Mouse (Mus musculus): Measurements from ENCODE around the gene Ccdc155. TPM values are rescaled to one million over a fixed set of nuclear protein-coding genes. Genes with fewer than 3 reads are reported as not detected.
"Not testable (repeated sequence)": the region's sequence is repeated elsewhere in the genome, so short reads cannot be mapped to it uniquely, and the experiment has no call there.

Ccdc155 gene
- polyA plus RNA-seq, 1 experiment from 2014 or later, result 0.90 TPM

- peak; percentile 96 for ATAC-seq (replicated peaks; ENCODE audit: low FRiP score)
- H3K36me3 ChIP-seq (ENCODE audit: control insufficient read depth, insufficient read depth, low read length), result no peaks in the 10 kb centered on the region
- H3K4me2 ChIP-seq (ENCODE audit: low read depth, low read length, severe bottlenecking), result peak within 1 kb of the TSS; percentile 87
- WGBS, result 6% methylated on average over 68 of the region's 69 CpGs
- peaks cover 4% of the 10 kb centered on the region; the same call in 1 of the 2 replicates for H3K4me1 ChIP-seq (replicated peaks; ENCODE audit: control insufficient read depth, insufficient read depth, low read length)
- peak within 1 kb of the TSS; percentile 81 for H3K9ac ChIP-seq (ENCODE audit: low read length)
- peak; percentile 99 for DNase-seq (ENCODE audit: low spot score)
- H3K9me3 ChIP-seq (ENCODE audit: control insufficient read depth, low read length), result no peaks in the 10 kb centered on the region
- H3K27ac ChIP-seq (ENCODE audit: low read depth, low read length), result peak within 1 kb of the TSS; percentile 75
- H3K4me3 ChIP-seq (ENCODE audit: low read depth, low read length), result peak within 1 kb of the TSS; percentile 58
- no peaks in the 10 kb centered on the region for H3K27me3 ChIP-seq (ENCODE audit: control insufficient read depth, insufficient read depth, low read length)
Observed at GRCm38 (mm10) chr7:45154096-45154992, 50.3 kb downstream of the Ccdc155 start, which contains the start of the genes Pih1d1 and Aldh16a1. TSS of gene Pih1d1 (plus strand) at chr7:45154303. TSS of gene Aldh16a1 (minus strand) at chr7:45154584.

- peak overlapping the region; percentile 58 for H3K4me3 ChIP-seq (ENCODE audit: low read depth, low read length)
- no peaks in the 10 kb centered on the region for H3K9me3 ChIP-seq (ENCODE audit: control insufficient read depth, low read length)
- H3K9ac ChIP-seq (ENCODE audit: low read length), result peak overlapping the region; percentile 81
- no peaks in the 10 kb centered on the region for H3K27me3 ChIP-seq (ENCODE audit: control insufficient read depth, insufficient read depth, low read length)
- DNase-seq (ENCODE audit: low spot score) (no peak), ATAC-seq (replicated peaks; ENCODE audit: low FRiP score) (no peak)
- WGBS, result 4% methylated on average over 5 of the region's 5 CpGs
- H3K27ac ChIP-seq (ENCODE audit: low read depth, low read length), result peak overlapping the region; percentile 75; the same call in 1 of the 2 replicates
- H3K4me2 ChIP-seq (ENCODE audit: low read depth, low read length, severe bottlenecking), result peak overlapping the region; percentile 87
- H3K36me3 ChIP-seq (ENCODE audit: control insufficient read depth, insufficient read depth, low read length), result no peaks in the 10 kb centered on the region
- H3K4me1 ChIP-seq (replicated peaks; ENCODE audit: control insufficient read depth, insufficient read depth, low read length), result peaks cover 4% of the 10 kb centered on the region; the same call in 1 of the 2 replicates
Observed at GRCm38 (mm10) chr7:45153586-45153985, 51.1 kb downstream of the Ccdc155 start.

GRCm38 (mm10) chr7:45153052-45153451 lies 51.6 kb downstream of the Ccdc155 start:
- not testable (repeated sequence) for H3K36me3 ChIP-seq (ENCODE audit: control insufficient read depth, insufficient read depth, low read length); H3K27ac ChIP-seq (ENCODE audit: low read depth, low read length); H3K27me3 ChIP-seq (ENCODE audit: control insufficient read depth, insufficient read depth, low read length); H3K4me1 ChIP-seq (replicated peaks; ENCODE audit: control insufficient read depth, insufficient read depth, low read length); H3K9ac ChIP-seq (ENCODE audit: low read length); DNase-seq (ENCODE audit: low spot score); H3K4me3 ChIP-seq (ENCODE audit: low read depth, low read length); ATAC-seq (replicated peaks; ENCODE audit: low FRiP score); H3K9me3 ChIP-seq (ENCODE audit: control insufficient read depth, low read length)
- 98% methylated on average over 2 of the region's 2 CpGs for WGBS
- peak overlapping the region; percentile 87; the same call in 1 of the 2 replicates for H3K4me2 ChIP-seq (ENCODE audit: low read depth, low read length, severe bottlenecking)

GRCm38 (mm10) chr7:45151303-45151702 lies 53.4 kb downstream of the Ccdc155 start:
- no peak for ATAC-seq (replicated peaks; ENCODE audit: low FRiP score)
- WGBS, result 76% methylated on average over 11 of the region's 11 CpGs
- H3K4me3 ChIP-seq (ENCODE audit: low read depth, low read length), result no peak overlapping the region
- peaks cover 4% of the 10 kb centered on the region; the same call in 1 of the 2 replicates for H3K4me1 ChIP-seq (replicated peaks; ENCODE audit: control insufficient read depth, insufficient read depth, low read length)
- no peak overlapping the region for H3K4me2 ChIP-seq (ENCODE audit: low read depth, low read length, severe bottlenecking)
- H3K36me3 ChIP-seq (ENCODE audit: control insufficient read depth, insufficient read depth, low read length), result no peaks in the 10 kb centered on the region; the same call in 1 of the 2 replicates
- no peak overlapping the region for H3K9ac ChIP-seq (ENCODE audit: low read length)
- no peaks in the 10 kb centered on the region for H3K9me3 ChIP-seq (ENCODE audit: control insufficient read depth, low read length)
- no peak overlapping the region for H3K27ac ChIP-seq (ENCODE audit: low read depth, low read length)
- no peaks in the 10 kb centered on the region for H3K27me3 ChIP-seq (ENCODE audit: control insufficient read depth, insufficient read depth, low read length)
- no peak for DNase-seq (ENCODE audit: low spot score)

GRCm38 (mm10) chr7:45150321-45150720 lies 54.4 kb downstream of the Ccdc155 start:
- no peak overlapping the region for H3K4me2 ChIP-seq (ENCODE audit: low read depth, low read length, severe bottlenecking)
- H3K4me1 ChIP-seq (replicated peaks; ENCODE audit: control insufficient read depth, insufficient read depth, low read length), result peaks cover 4% of the 10 kb centered on the region; the same call in 1 of the 2 replicates
- H3K36me3 ChIP-seq (ENCODE audit: control insufficient read depth, insufficient read depth, low read length), result no peaks in the 10 kb centered on the region; the same call in 1 of the 2 replicates
- 66% methylated on average over 4 of the region's 4 CpGs for WGBS
- H3K9ac ChIP-seq (ENCODE audit: low read length), result no peak overlapping the region
- H3K27me3 ChIP-seq (ENCODE audit: control insufficient read depth, insufficient read depth, low read length), result no peaks in the 10 kb centered on the region
- H3K27ac ChIP-seq (ENCODE audit: low read depth, low read length), result no peak overlapping the region
- ATAC-seq (replicated peaks; ENCODE audit: low FRiP score), result no peak
- H3K9me3 ChIP-seq (ENCODE audit: control insufficient read depth, low read length), result no peaks in the 10 kb centered on the region
- no peak for DNase-seq (ENCODE audit: low spot score)
- H3K4me3 ChIP-seq (ENCODE audit: low read depth, low read length), result no peak overlapping the region

GRCm38 (mm10) chr7:45149545-45149944 lies 55.1 kb downstream of the Ccdc155 start:
- H3K9ac ChIP-seq (ENCODE audit: low read length), result no peak overlapping the region; the same call in 1 of the 2 replicates
- 31% methylated on average over 6 of the region's 6 CpGs for whole genome bisulfite sequencing
- no peaks in the 10 kb centered on the region for H3K9me3 ChIP-seq (ENCODE audit: control insufficient read depth, low read length)

GRCm38 (mm10) chr7:45148534-45149098 lies 56.1 kb downstream of the Ccdc155 start:
- no peak overlapping the region for H3K27ac ChIP-seq (ENCODE audit: low read depth, low read length)
- H3K4me3 ChIP-seq (ENCODE audit: low read depth, low read length), result no peak overlapping the region
- H3K27me3 ChIP-seq (ENCODE audit: control insufficient read depth, insufficient read depth, low read length), result no peaks in the 10 kb centered on the region
- no peak for DNase-seq (ENCODE audit: low spot score)
- peaks cover 3% of the 10 kb centered on the region; the same call in 1 of the 2 replicates for H3K4me1 ChIP-seq (replicated peaks; ENCODE audit: control insufficient read depth, insufficient read depth, low read length)
- ATAC-seq (replicated peaks; ENCODE audit: low FRiP score), result no peak
- 74% methylated on average over 4 of the region's 4 CpGs for WGBS
- H3K36me3 ChIP-seq (ENCODE audit: control insufficient read depth, insufficient read depth, low read length), result no peaks in the 10 kb centered on the region; the same call in 1 of the 2 replicates
- no peak overlapping the region for H3K4me2 ChIP-seq (ENCODE audit: low read depth, low read length, severe bottlenecking)
- no peaks in the 10 kb centered on the region for H3K9me3 ChIP-seq (ENCODE audit: control insufficient read depth, low read length)
- no peak overlapping the region for H3K9ac ChIP-seq (ENCODE audit: low read length)

More at GRCm38 (mm10) chr7:45149545-45149944, 55.1 kb downstream of the Ccdc155 start:
- H3K4me3 ChIP-seq (ENCODE audit: low read depth, low read length), result no peak overlapping the region
- H3K36me3 ChIP-seq (ENCODE audit: control insufficient read depth, insufficient read depth, low read length), result no peaks in the 10 kb centered on the region; the same call in 1 of the 2 replicates
- ATAC-seq (replicated peaks; ENCODE audit: low FRiP score) (no peak), DNase-seq (ENCODE audit: low spot score) (no peak)
- H3K27me3 ChIP-seq (ENCODE audit: control insufficient read depth, insufficient read depth, low read length), result no peaks in the 10 kb centered on the region
- H3K27ac ChIP-seq (ENCODE audit: low read depth, low read length), result no peak overlapping the region
- no peak overlapping the region for H3K4me2 ChIP-seq (ENCODE audit: low read depth, low read length, severe bottlenecking)
- H3K4me1 ChIP-seq (replicated peaks; ENCODE audit: control insufficient read depth, insufficient read depth, low read length), result peaks cover 4% of the 10 kb centered on the region; the same call in 1 of the 2 replicates

- no peaks in the 10 kb centered on the region for H3K27me3 ChIP-seq (ENCODE audit: control insufficient read depth, insufficient read depth, low read length)
- no peak overlapping the region for H3K27ac ChIP-seq (ENCODE audit: low read depth, low read length)
- no peak overlapping the region for H3K4me2 ChIP-seq (ENCODE audit: low read depth, low read length, severe bottlenecking)
- no peak overlapping the region for H3K9ac ChIP-seq (ENCODE audit: low read length)
- no peaks in the 10 kb centered on the region; the same call in 1 of the 2 replicates for H3K36me3 ChIP-seq (ENCODE audit: control insufficient read depth, insufficient read depth, low read length)
- WGBS, result 95% methylated on average over 11 of the region's 11 CpGs
- DNase-seq (ENCODE audit: low spot score) (no peak), ATAC-seq (replicated peaks; ENCODE audit: low FRiP score) (no peak)
- no peaks in the 10 kb centered on the region; the same call in 1 of the 2 replicates for H3K4me1 ChIP-seq (replicated peaks; ENCODE audit: control insufficient read depth, insufficient read depth, low read length)
- H3K9me3 ChIP-seq (ENCODE audit: control insufficient read depth, low read length), result no peaks in the 10 kb centered on the region
- no peak overlapping the region for H3K4me3 ChIP-seq (ENCODE audit: low read depth, low read length)
Observed at GRCm38 (mm10) chr7:45147899-45148298, 56.8 kb downstream of the Ccdc155 start.
